Mouse (Mus musculus) hindbrain, embryonic 13.5 days (tissue): ENCODE measurements around the gene H2-Ab1. TPM values are rescaled to one million over a fixed set of nuclear protein-coding genes. Genes with fewer than 3 reads are reported as not detected.

Source experiments
- ATAC-seq: fragments of 200-750 bp; cut with Nextera tagmentation; 2 replicates; pipeline ENCODE4 v1.8.0; 2017; ENCODE audit warnings: moderate TSS enrichment; ENCODE audit not compliant: low FRiP score
- H3K27ac ChIP-seq: fragments of 300-500 bp; sonication (generic); 2 replicates; pipeline ENCODE4 v1.5.1; 2015; ENCODE audit warnings: inconsistent platforms, mild to moderate bottlenecking, moderate library complexity
- H3K27me3 ChIP-seq: fragments of 300-500 bp; sonication (generic); 2 replicates; pipeline ENCODE4 v1.6.1; 2015; ENCODE audit warnings: mild to moderate bottlenecking, inconsistent platforms
- H3K36me3 ChIP-seq: fragments of 300-500 bp; sonication (generic); 2 replicates; pipeline ENCODE4 v1.6.1; 2015; ENCODE audit warnings: mild to moderate bottlenecking, inconsistent platforms
- H3K4me1 ChIP-seq: fragments of 300-500 bp; sonication (generic); replicated peaks from 2 replicates; pipeline ENCODE4 v1.6.1; 2015; ENCODE audit warnings: inconsistent platforms
- H3K4me2 ChIP-seq: fragments of 300-500 bp; sonication (generic); 2 replicates; pipeline ENCODE4 v1.6.1; 2015; ENCODE audit warnings: inconsistent platforms, mild to moderate bottlenecking, moderate library complexity
- H3K4me3 ChIP-seq: fragments of 300-500 bp; sonication (generic); 2 replicates; pipeline ENCODE4 v1.5.1; 2015; ENCODE audit warnings: mild to moderate bottlenecking, inconsistent platforms
- H3K9ac ChIP-seq: fragments of 300-500 bp; sonication (generic); 2 replicates; pipeline ENCODE4 v1.6.1; 2015; ENCODE audit warnings: mild to moderate bottlenecking, inconsistent platforms
- H3K9me3 ChIP-seq: fragments of 300-500 bp; sonication (generic); 2 replicates; pipeline ENCODE4 v1.6.1; 2016; ENCODE audit warnings: inconsistent platforms
- WGBS: fragments of 180-500 bp; shearing (Covaris S2); methylation state at CpG from one replicate; pipeline ENCODE4 v1.1.7; 2015; 5-methylcytosine and 5-hydroxymethylcytosine counted together
- polyA plus RNA-seq: library from polyadenylated mRNA; unstranded; fragments of >200 nt; fragmentation: Nextera tagmentation; extraction: Ambion mirVana; gene quantifications from 2 replicates; pipeline ENCODE4 v1.2.1, GENCODE M21; 2015

The H2-Ab1 gene
- polyA plus RNA-seq, 1 experiment from 2014 or later = 1.2 TPM

- Histone ChIP-seq H3K9ac (no peak within 1 kb of the TSS), H3K4me1 (no peaks in the 10 kb centered on the region), H3K4me2 (no peak within 1 kb of the TSS), H3K27me3 (no peaks in the 10 kb centered on the region), H3K36me3 (no peaks in the 10 kb centered on the region), H3K27ac (no peak within 1 kb of the TSS), H3K4me3 (no peak within 1 kb of the TSS), H3K9me3 (no peaks in the 10 kb centered on the region)
- 20% methylated on average over 8 of the region's 8 CpGs for WGBS
- ATAC-seq = no peak
Observed at GRCm38 (mm10) chr17:34287648-34288047, 30.2 kb downstream of the H2-Ab1 start, which contains the start of gene H2-Aa. Gene H2-Aa (minus strand): TSS chr17:34287823.

GRCm38 (mm10) chr17:34288131-34288530 lies 30.6 kb downstream of the H2-Ab1 start:
- Histone ChIP-seq H3K4me3 (no peak overlapping the region), H3K4me2 (no peak overlapping the region), H3K4me1 (no peaks in the 10 kb centered on the region), H3K27me3 (no peaks in the 10 kb centered on the region), H3K9me3 (no peaks in the 10 kb centered on the region), H3K36me3 (no peaks in the 10 kb centered on the region), H3K27ac (no peak overlapping the region), H3K9ac (no peak overlapping the region)
- WGBS = 80% methylated on average over 3 of the region's 3 CpGs
- no peak for ATAC-seq

GRCm38 (mm10) chr17:34291609-34292008 lies 34.1 kb downstream of the H2-Ab1 start:
- Histone ChIP-seq H3K36me3 (no peaks in the 10 kb centered on the region), H3K9me3 (no peaks in the 10 kb centered on the region), H3K27ac (no peak overlapping the region), H3K4me1 (0 out of 2 replicates have a peak, but pooled peaks cover 2% of the 10 kb centered on the region), H3K4me3 (no peak overlapping the region), H3K9ac (no peak overlapping the region), H3K4me2 (no peak overlapping the region), H3K27me3 (no peaks in the 10 kb centered on the region)
- peak; percentile 86 for ATAC-seq
- 15% methylated on average over 8 of the region's 8 CpGs for WGBS

GRCm38 (mm10) chr17:34292570-34292969 lies 35.1 kb downstream of the H2-Ab1 start:
- ATAC-seq = no peak
- Histone ChIP-seq H3K4me1 (0 out of 2 replicates have a peak, but pooled peaks cover 2% of the 10 kb centered on the region), H3K4me3 (no peak overlapping the region), H3K4me2 (no peak overlapping the region), H3K27ac (no peak overlapping the region), H3K27me3 (no peaks in the 10 kb centered on the region), H3K9ac (no peak overlapping the region), H3K36me3 (no peaks in the 10 kb centered on the region), H3K9me3 (no peaks in the 10 kb centered on the region)
- WGBS = 89% methylated on average over 4 of the region's 4 CpGs

GRCm38 (mm10) chr17:34293533-34293932 lies 36.0 kb downstream of the H2-Ab1 start:
- 65% methylated on average over 2 of the region's 2 CpGs for WGBS
- Histone ChIP-seq H3K36me3 (no peaks in the 10 kb centered on the region), H3K4me3 (no peak overlapping the region), H3K27me3 (no peaks in the 10 kb centered on the region), H3K9me3 (no peaks in the 10 kb centered on the region), H3K4me2 (no peak overlapping the region), H3K27ac (no peak overlapping the region), H3K9ac (no peak overlapping the region), H3K4me1 (peaks cover 2% of the 10 kb centered on the region; the same call in 1 of the 2 replicates)
- no peak for ATAC-seq

- 64% methylated on average over 4 of the region's 4 CpGs for WGBS
Observed at GRCm38 (mm10) chr17:34294249-34294648, 36.8 kb downstream of the H2-Ab1 start.

GRCm38 (mm10) chr17:34295307-34295706 lies 37.8 kb downstream of the H2-Ab1 start:
- Histone ChIP-seq H3K4me2 (no peak overlapping the region), H3K27ac (no peak overlapping the region), H3K36me3 (no peaks in the 10 kb centered on the region), H3K9ac (no peak overlapping the region), H3K9me3 (no peaks in the 10 kb centered on the region), H3K4me1 (peaks cover 2% of the 10 kb centered on the region; the same call in 1 of the 2 replicates), H3K4me3 (no peak overlapping the region), H3K27me3 (no peaks in the 10 kb centered on the region)
- ATAC-seq = no peak

More at GRCm38 (mm10) chr17:34294249-34294648, 36.8 kb downstream of the H2-Ab1 start:
- Histone ChIP-seq H3K27me3 (no peaks in the 10 kb centered on the region), H3K9ac (no peak overlapping the region), H3K9me3 (no peaks in the 10 kb centered on the region), H3K36me3 (no peaks in the 10 kb centered on the region), H3K27ac (no peak overlapping the region), H3K4me2 (no peak overlapping the region), H3K4me1 (peaks cover 2% of the 10 kb centered on the region; the same call in 1 of the 2 replicates), H3K4me3 (no peak overlapping the region)
- no peak for ATAC-seq

- H3K9ac ChIP-seq = peak overlapping the region; percentile 49
- peak overlapping the region; percentile 41 for H3K4me3 ChIP-seq
- H3K9me3 ChIP-seq = no peaks in the 10 kb centered on the region
- H3K4me1 ChIP-seq = peaks cover 2% of the 10 kb centered on the region; the same call in 1 of the 2 replicates
- peak; percentile 84 for ATAC-seq
- H3K36me3 ChIP-seq = no peaks in the 10 kb centered on the region
- WGBS = 19% methylated on average over 23 of the region's 23 CpGs
- H3K4me2 ChIP-seq = peak overlapping the region; percentile 46
- no peaks in the 10 kb centered on the region for H3K27me3 ChIP-seq
- H3K27ac ChIP-seq = peak overlapping the region; percentile 49; the same call in 1 of the 2 replicates
Observed at GRCm38 (mm10) chr17:34295891-34296794, 38.7 kb downstream of the H2-Ab1 start.

- H3K4me3 ChIP-seq = no peak overlapping the region
- peaks cover 2% of the 10 kb centered on the region; the same call in 1 of the 2 replicates for H3K4me1 ChIP-seq
- H3K4me2 ChIP-seq = no peak overlapping the region
- ATAC-seq = no peak
- 76% methylated on average over 3 of the region's 3 CpGs for WGBS
- no peaks in the 10 kb centered on the region for H3K27me3 ChIP-seq
- H3K27ac ChIP-seq = no peak overlapping the region
- H3K9ac ChIP-seq = no peak overlapping the region
- no peaks in the 10 kb centered on the region for H3K9me3 ChIP-seq
- H3K36me3 ChIP-seq = no peaks in the 10 kb centered on the region
Observed at GRCm38 (mm10) chr17:34299356-34299755, 41.9 kb downstream of the H2-Ab1 start.

- H3K9ac ChIP-seq = no peak overlapping the region
- 94% methylated on average over 8 of the region's 8 CpGs for WGBS
- H3K9me3 ChIP-seq = no peaks in the 10 kb centered on the region
Observed at GRCm38 (mm10) chr17:34300071-34300470, 42.6 kb downstream of the H2-Ab1 start.

GRCm38 (mm10) chr17:34300691-34301566 lies 43.4 kb downstream of the H2-Ab1 start:
- Histone ChIP-seq H3K36me3 (no peaks in the 10 kb centered on the region), H3K4me2 (no peak overlapping the region), H3K9ac (no peak overlapping the region), H3K4me1 (peaks cover 2% of the 10 kb centered on the region; the same call in 1 of the 2 replicates), H3K27me3 (no peaks in the 10 kb centered on the region), H3K27ac (no peak overlapping the region), H3K4me3 (no peak overlapping the region), H3K9me3 (no peaks in the 10 kb centered on the region)
- WGBS = 79% methylated on average over 23 of the region's 23 CpGs
- no peak for ATAC-seq

More at GRCm38 (mm10) chr17:34300071-34300470, 42.6 kb downstream of the H2-Ab1 start:
- Histone ChIP-seq H3K36me3 (no peaks in the 10 kb centered on the region), H3K4me3 (no peak overlapping the region), H3K4me1 (peaks cover 2% of the 10 kb centered on the region; the same call in 1 of the 2 replicates), H3K27ac (no peak overlapping the region), H3K4me2 (no peak overlapping the region), H3K27me3 (no peaks in the 10 kb centered on the region)
- ATAC-seq = no peak

GRCm38 (mm10) chr17:34301670-34302190 lies 44.2 kb downstream of the H2-Ab1 start:
- H3K9ac ChIP-seq = no peak overlapping the region
- no peaks in the 10 kb centered on the region for H3K9me3 ChIP-seq
- no peaks in the 10 kb centered on the region for H3K27me3 ChIP-seq
- WGBS = 91% methylated on average over 4 of the region's 4 CpGs
- H3K36me3 ChIP-seq = no peaks in the 10 kb centered on the region
- H3K4me3 ChIP-seq = no peak overlapping the region
- no peaks in the 10 kb centered on the region; the same call in 1 of the 2 replicates for H3K4me1 ChIP-seq
- H3K27ac ChIP-seq = no peak overlapping the region
- no peak overlapping the region for H3K4me2 ChIP-seq
- ATAC-seq = no peak
